Mouse (Mus musculus): ENCODE data around the gene Chrm3. TPM values are rescaled to one million over a fixed set of nuclear protein-coding genes. Genes with fewer than 3 reads are reported as not detected.

Chrm3 gene
- total and polyA plus RNA-seq, 2 experiments from 2014 or later = 2.8 to 14.8 TPM

- H3K4me1 ChIP-seq (ENCODE audit: insufficient read depth) = no peaks in the 10 kb centered on the region
- no peaks in the 10 kb centered on the region for H3K27me3 ChIP-seq (ENCODE audit: insufficient read depth, low read length)
- 86% methylated on average over 3 of the region's 3 CpGs for WGBS
- H3K36me3 ChIP-seq (ENCODE audit: insufficient read depth) = no peaks in the 10 kb centered on the region
- TF ChIP-seq CTCF (IDR thresholded peaks at IDR 0.05; ENCODE audit: low read depth) = no peak
- H3K4me2 ChIP-seq (ENCODE audit: low read depth) = no peak overlapping the region
- no peak overlapping the region for H3K27ac ChIP-seq (ENCODE audit: low read depth, low read length)
- no peaks in the 10 kb centered on the region for H3K9me3 ChIP-seq (ENCODE audit: low read length)
- no peak overlapping the region for H3K9ac ChIP-seq
- H3K4me3 ChIP-seq (ENCODE audit: low read depth, low read length) = no peak overlapping the region
- no peak for DNase-seq
- ATAC-seq = no peak
These were observed 96.9 kb downstream of the Chrm3 start for GRCm38 (mm10) chr13:10263784-10264183.

- Histone ChIP-seq H3K27me3 (ENCODE audit: insufficient read depth, low read length) (no peaks in the 10 kb centered on the region), H3K9me3 (ENCODE audit: low read length) (no peaks in the 10 kb centered on the region), H3K4me1 (ENCODE audit: insufficient read depth) (no peaks in the 10 kb centered on the region), H3K9ac (no peak overlapping the region), H3K36me3 (ENCODE audit: insufficient read depth) (no peaks in the 10 kb centered on the region), H3K4me3 (ENCODE audit: low read depth, low read length) (no peak overlapping the region), H3K4me2 (ENCODE audit: low read depth) (no peak overlapping the region), H3K27ac (ENCODE audit: low read depth, low read length) (no peak overlapping the region)
- no peak for TF ChIP-seq CTCF (IDR thresholded peaks at IDR 0.05; ENCODE audit: low read depth)
- DNase-seq (no peak), ATAC-seq (no peak)
These were observed 107.6 kb downstream of the Chrm3 start for GRCm38 (mm10) chr13:10253049-10253448.

- Histone ChIP-seq H3K4me3 (ENCODE audit: low read depth, low read length) (no peak overlapping the region), H3K27ac (ENCODE audit: low read depth, low read length) (no peak overlapping the region), H3K9me3 (ENCODE audit: low read length) (no peaks in the 10 kb centered on the region), H3K4me1 (ENCODE audit: insufficient read depth) (no peaks in the 10 kb centered on the region), H3K9ac (no peak overlapping the region), H3K4me2 (ENCODE audit: low read depth) (no peak overlapping the region), H3K27me3 (ENCODE audit: insufficient read depth, low read length) (no peaks in the 10 kb centered on the region), H3K36me3 (ENCODE audit: insufficient read depth) (no peaks in the 10 kb centered on the region)
- ATAC-seq (no peak), DNase-seq (no peak)
- TF ChIP-seq CTCF (IDR thresholded peaks at IDR 0.05; ENCODE audit: low read depth) = no peak
- WGBS = 74% methylated on average over 5 of the region's 5 CpGs
These were observed 109.0 kb downstream of the Chrm3 start for GRCm38 (mm10) chr13:10251499-10252179.

- Histone ChIP-seq H3K4me2 (ENCODE audit: low read depth) (no peak overlapping the region), H3K4me3 (ENCODE audit: low read depth, low read length) (no peak overlapping the region), H3K27ac (ENCODE audit: low read depth, low read length) (no peak overlapping the region), H3K9ac (no peak overlapping the region), H3K27me3 (ENCODE audit: insufficient read depth, low read length) (no peaks in the 10 kb centered on the region), H3K9me3 (ENCODE audit: low read length) (no peaks in the 10 kb centered on the region), H3K4me1 (ENCODE audit: insufficient read depth) (no peaks in the 10 kb centered on the region), H3K36me3 (ENCODE audit: insufficient read depth) (no peaks in the 10 kb centered on the region)
- 58% methylated on average over 1 of the region's 1 CpGs for WGBS
- no peak for DNase-seq
- no peak for TF ChIP-seq CTCF (IDR thresholded peaks at IDR 0.05; ENCODE audit: low read depth)
- no peak; the same call in 1 of the 2 replicates for ATAC-seq
These were observed 116.2 kb downstream of the Chrm3 start for GRCm38 (mm10) chr13:10244243-10244998.

GRCm38 (mm10) chr13:10240238-10240637, 120.4 kb downstream of the Chrm3 start:
- WGBS = 83% methylated on average over 3 of the region's 3 CpGs

GRCm38 (mm10) chr13:10239825-10240224, 120.8 kb downstream of the Chrm3 start:
- Histone ChIP-seq H3K27me3 (ENCODE audit: insufficient read depth, low read length) (no peaks in the 10 kb centered on the region), H3K27ac (ENCODE audit: low read depth, low read length) (no peak overlapping the region), H3K4me2 (ENCODE audit: low read depth) (no peak overlapping the region), H3K36me3 (ENCODE audit: insufficient read depth) (no peaks in the 10 kb centered on the region), H3K9me3 (ENCODE audit: low read length) (no peaks in the 10 kb centered on the region), H3K4me3 (ENCODE audit: low read depth, low read length) (no peak overlapping the region), H3K4me1 (ENCODE audit: insufficient read depth) (no peaks in the 10 kb centered on the region), H3K9ac (no peak overlapping the region)
- TF ChIP-seq CTCF (IDR thresholded peaks at IDR 0.05; ENCODE audit: low read depth) = no peak
- no peak for DNase-seq
- no peak for ATAC-seq
- WGBS = 75% methylated on average over 4 of the region's 4 CpGs

More at GRCm38 (mm10) chr13:10240238-10240637, 120.4 kb downstream of the Chrm3 start:
- H3K36me3 ChIP-seq (ENCODE audit: insufficient read depth) = no peaks in the 10 kb centered on the region
- H3K4me2 ChIP-seq (ENCODE audit: low read depth) = no peak overlapping the region
- H3K9ac ChIP-seq = no peak overlapping the region
- H3K4me3 ChIP-seq (ENCODE audit: low read depth, low read length) = no peak overlapping the region
- DNase-seq (no peak), ATAC-seq (no peak)
- no peaks in the 10 kb centered on the region for H3K4me1 ChIP-seq (ENCODE audit: insufficient read depth)
- no peaks in the 10 kb centered on the region for H3K27me3 ChIP-seq (ENCODE audit: insufficient read depth, low read length)
- H3K27ac ChIP-seq (ENCODE audit: low read depth, low read length) = no peak overlapping the region
- no peaks in the 10 kb centered on the region for H3K9me3 ChIP-seq (ENCODE audit: low read length)
- TF ChIP-seq CTCF (IDR thresholded peaks at IDR 0.05; ENCODE audit: low read depth) = no peak

GRCm38 (mm10) chr13:10237616-10238015, 123.0 kb downstream of the Chrm3 start:
- TF ChIP-seq CTCF (IDR thresholded peaks at IDR 0.05; ENCODE audit: low read depth) = no peak
- Histone ChIP-seq H3K27me3 (ENCODE audit: insufficient read depth, low read length) (no peaks in the 10 kb centered on the region), H3K9ac (no peak overlapping the region), H3K4me1 (ENCODE audit: insufficient read depth) (no peaks in the 10 kb centered on the region), H3K4me2 (ENCODE audit: low read depth) (no peak overlapping the region), H3K9me3 (ENCODE audit: low read length) (no peaks in the 10 kb centered on the region), H3K4me3 (ENCODE audit: low read depth, low read length) (no peak overlapping the region), H3K36me3 (ENCODE audit: insufficient read depth) (no peaks in the 10 kb centered on the region), H3K27ac (ENCODE audit: low read depth, low read length) (no peak overlapping the region)
- WGBS = 73% methylated on average over 2 of the region's 2 CpGs
- DNase-seq (no peak), ATAC-seq (no peak)
